Mouse (Mus musculus): ENCODE results near the gene Rab27a.
"Not testable (repeated sequence)": the region's sequence is repeated elsewhere in the genome, so short reads cannot be mapped to it uniquely, and the experiment has no call there.

The Rab27a gene

GRCm38 (mm10) chr9:73045204-73045603, 550 bp downstream of the Rab27a start:
- ATAC-seq (ENCODE audit: insufficient number of reproducible peaks, low FRiP score, low TSS enrichment), result no peak

DNA sequence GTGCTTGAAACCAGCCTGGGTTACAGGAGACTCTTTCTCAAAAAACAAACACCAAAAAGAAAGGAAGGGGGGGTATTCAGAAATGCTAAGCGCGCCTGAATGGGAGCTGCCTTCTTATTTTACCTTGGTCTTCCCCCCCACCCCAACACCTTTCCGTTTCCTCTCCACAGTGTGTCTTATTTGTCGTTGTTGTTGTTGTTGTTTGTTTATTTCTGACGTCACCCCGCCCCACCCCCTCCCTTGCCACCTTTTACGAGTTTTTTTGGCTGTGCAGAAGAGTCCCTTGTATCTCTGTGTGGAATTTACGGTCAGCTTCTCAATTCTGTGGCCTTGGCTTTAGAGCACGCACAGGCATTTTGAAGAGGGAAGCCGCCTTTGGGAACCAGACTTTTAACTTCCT, 1.1 kb downstream of the Rab27a start:
- ATAC-seq (ENCODE audit: insufficient number of reproducible peaks, low FRiP score, low TSS enrichment), result no peak

DNA sequence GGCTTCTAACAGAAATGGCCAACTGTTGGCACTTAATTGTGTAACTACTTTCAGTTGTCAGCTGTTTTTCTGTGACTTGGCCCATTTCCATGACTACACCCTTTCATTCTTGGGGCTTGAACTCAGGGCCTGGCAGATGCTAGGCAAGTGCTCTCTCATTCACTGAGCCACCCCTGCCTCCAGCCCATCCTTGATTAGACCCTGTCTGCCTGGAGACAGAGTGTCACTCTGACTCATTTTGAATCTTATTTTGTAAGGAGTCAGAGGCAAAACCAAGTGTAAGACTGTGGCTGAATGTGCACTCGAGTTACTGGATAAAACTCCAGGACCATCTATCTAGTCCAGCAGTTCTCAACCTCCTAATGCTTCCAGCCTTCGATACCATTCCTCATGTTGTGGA, 3.3 kb downstream of the Rab27a start:
- no peak for ATAC-seq (ENCODE audit: insufficient number of reproducible peaks, low FRiP score, low TSS enrichment)

DNA sequence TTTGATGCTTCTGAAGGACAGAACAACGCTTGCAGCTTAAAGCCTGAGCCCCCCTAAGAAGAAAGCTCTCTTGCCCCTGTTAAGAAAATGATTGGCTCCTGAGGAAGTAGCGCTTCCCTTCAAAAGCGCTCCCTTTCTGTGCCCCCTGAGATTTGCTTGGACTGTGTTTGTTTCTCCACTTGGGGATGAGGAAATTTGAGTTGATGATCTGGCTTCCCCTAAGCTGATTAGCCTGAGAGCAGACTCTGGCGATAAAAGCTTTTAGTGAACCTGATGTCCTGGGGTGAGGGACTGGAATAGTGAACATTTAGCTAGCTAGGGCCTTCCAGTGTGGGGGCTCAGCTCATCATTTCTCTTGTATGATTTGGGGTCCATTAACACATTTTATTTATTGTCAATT, 4.3 kb downstream of the Rab27a start:
- ATAC-seq (ENCODE audit: insufficient number of reproducible peaks, low FRiP score, low TSS enrichment), result no peak

GRCm38 (mm10) chr9:73049833-73050232, 5.2 kb downstream of the Rab27a start:
- no peak for ATAC-seq (ENCODE audit: insufficient number of reproducible peaks, low FRiP score, low TSS enrichment)

DNA sequence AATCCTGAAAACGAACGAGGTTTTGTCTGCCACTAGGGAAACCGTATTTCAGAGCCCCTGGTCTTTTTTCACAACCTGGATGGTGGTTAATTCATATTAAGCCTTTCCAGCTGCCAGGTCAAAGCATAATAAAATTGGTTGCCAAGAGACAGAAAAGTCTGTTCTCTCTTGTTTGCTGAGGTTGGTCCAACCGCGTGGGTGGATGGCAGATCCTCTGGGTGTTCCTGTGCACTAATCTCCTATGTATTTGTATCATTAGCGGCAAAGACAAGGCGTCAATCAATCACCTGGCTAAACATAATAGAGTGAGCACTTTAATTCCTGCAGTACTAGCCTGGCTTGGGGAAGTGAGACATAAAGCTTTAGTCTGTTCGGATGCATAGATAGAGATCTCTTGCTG, 6.0 kb downstream of the Rab27a start:
- ATAC-seq (ENCODE audit: insufficient number of reproducible peaks, low FRiP score, low TSS enrichment), result no peak

DNA sequence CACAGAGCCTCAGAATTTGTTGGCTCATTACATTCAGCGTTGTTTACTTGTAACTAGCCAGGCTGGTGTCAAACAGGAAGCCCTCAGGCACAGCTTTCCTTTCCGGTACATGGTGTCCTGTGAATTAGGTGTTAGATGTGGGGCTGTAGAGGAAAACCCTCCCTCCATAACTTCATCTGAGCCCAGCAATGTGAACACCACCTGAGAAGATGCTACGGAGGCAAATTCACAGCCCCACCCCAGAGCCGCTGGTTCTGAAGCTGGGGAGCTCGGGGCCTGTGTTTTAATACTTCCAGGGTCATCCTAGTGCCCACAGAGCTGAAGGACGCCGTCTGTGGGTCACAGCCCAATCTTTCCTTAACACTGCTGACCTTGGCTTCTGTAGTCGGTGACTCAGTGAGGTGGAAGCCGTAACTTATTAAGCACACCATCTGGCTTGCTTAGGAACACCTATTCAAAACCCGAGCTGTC, 10.8 kb downstream of the Rab27a start:
- 0 out of 2 replicates have a peak, but pooled peaks have one; percentile 20 for ATAC-seq (ENCODE audit: insufficient number of reproducible peaks, low FRiP score, low TSS enrichment)

DNA sequence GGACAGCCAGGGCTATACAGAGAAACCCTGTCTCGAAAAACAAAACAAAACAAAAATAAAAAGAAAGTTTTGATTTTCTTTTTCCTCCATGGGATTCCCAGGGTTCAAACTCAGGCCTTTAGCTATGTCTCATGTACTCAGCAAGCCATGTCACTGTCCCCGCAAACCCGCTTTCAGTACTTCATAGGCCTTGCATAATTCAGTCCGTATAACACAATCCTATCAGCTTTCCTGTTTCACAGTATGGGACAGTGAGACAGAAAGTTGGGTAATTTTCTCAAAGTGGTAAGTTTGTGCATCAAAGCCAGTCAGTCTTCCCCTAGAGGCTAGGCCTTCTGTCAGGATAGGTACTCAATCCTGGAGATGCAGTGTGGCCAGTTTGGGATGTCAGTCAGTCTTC, 14.6 kb downstream of the Rab27a start:
- no peak for ATAC-seq (ENCODE audit: insufficient number of reproducible peaks, low FRiP score, low TSS enrichment)

DNA sequence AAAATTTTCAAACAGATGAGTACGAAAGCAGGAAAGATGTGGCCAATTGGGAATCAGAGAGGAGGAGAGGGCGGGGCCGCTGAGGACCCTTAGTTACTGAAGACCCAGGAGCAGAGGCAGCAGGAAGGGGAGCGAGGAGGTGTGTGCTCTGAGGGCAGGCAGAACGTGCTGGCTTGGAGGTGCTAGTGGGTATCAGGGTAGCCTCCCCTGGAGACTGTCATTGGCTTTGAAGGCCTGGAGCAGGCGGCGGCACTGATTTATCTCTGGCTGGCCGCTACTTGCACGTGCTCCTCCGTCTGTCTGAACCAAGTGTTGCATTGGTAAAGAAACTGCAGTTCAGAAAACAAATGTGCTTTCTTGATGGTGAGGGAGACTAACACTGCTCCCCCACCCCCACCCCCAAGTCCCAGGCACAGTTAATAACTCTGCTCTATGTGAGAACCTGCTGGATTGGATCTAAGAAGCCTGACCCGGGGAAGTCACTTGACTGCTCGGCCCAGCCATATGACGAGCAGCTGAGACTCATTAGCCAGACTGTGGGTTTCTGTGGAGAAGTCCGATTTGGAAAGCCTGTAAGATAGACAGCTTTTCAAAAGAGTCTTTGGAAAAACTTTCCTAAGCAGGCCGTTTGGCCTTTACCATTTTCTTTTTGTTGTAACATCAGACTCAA, 19.1 kb downstream of the Rab27a start:
- ATAC-seq (ENCODE audit: insufficient number of reproducible peaks, low FRiP score, low TSS enrichment), result no peak

GRCm38 (mm10) chr9:73067086-73067485, 22.4 kb downstream of the Rab27a start:
- ATAC-seq (ENCODE audit: insufficient number of reproducible peaks, low FRiP score, low TSS enrichment), result no peak

GRCm38 (mm10) chr9:73068230-73068679, 23.6 kb downstream of the Rab27a start:
- no peak for ATAC-seq (ENCODE audit: insufficient number of reproducible peaks, low FRiP score, low TSS enrichment)

DNA sequence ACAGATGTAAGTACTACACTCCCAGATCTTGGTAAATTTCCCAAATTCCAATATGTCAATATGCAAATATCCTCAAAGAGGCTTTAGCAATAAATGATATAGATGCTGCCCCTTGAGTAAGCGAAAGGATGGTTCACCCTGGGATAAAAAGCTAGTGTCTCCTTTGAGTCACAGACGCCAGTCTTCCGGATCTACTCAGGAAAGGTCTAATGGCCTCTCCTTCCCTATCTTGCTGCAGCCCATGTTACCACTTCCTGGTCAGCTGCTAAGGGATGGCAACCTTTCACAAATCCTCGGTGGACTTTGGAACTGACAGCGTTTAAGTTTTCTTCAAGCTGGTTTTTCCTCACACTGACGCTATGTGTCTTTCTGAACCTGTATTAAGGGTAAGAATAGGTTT, 24.0 kb downstream of the Rab27a start:
- no peak for ATAC-seq (ENCODE audit: insufficient number of reproducible peaks, low FRiP score, low TSS enrichment)

GRCm38 (mm10) chr9:73070971-73071659, 26.5 kb downstream of the Rab27a start:
- ATAC-seq (ENCODE audit: insufficient number of reproducible peaks, low FRiP score, low TSS enrichment), result no peak

DNA sequence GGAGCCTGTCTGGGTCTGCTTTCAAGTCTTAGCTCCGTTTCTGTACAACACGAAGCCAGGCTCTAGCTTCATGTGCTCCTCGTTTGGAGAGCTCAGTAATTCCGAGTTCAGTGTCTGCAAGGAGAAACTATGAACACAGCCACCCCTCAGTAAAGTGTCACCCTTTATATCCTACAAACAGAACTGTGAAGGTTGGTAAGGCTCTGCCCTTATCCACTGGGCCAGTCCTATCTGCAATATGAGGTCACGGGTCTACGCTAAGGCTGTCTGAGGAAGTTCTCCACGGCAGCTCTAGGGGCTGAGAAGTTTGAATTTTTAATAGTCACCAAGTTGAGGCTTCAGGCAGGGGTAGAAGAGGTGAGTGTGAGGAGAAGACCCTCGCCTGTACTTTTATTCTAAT, 27.8 kb downstream of the Rab27a start:
- no peak for ATAC-seq (ENCODE audit: insufficient number of reproducible peaks, low FRiP score, low TSS enrichment)

DNA sequence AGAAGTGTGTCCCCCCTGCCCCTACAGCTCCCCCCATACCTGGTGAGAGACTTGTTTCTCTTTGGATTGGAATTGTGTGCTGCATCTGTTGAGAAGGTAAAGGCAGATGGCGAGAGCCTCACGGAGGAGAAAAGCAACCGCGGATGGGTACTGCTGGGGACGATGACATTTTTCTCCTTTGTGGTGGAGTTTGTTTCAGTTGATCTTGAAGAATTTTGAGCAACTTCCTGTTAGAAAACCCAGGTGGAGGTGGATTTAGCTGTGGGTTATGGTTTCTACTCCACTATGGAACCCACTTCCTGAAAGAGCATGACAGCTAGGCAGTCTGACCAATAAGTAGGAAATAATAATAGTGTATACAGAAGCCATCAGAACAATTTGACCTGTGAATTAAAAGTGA, 28.5 kb downstream of the Rab27a start:
- ATAC-seq (ENCODE audit: insufficient number of reproducible peaks, low FRiP score, low TSS enrichment), result no peak

- ATAC-seq (ENCODE audit: insufficient number of reproducible peaks, low FRiP score, low TSS enrichment), result not testable (repeated sequence)
These were observed 34.7 kb downstream of the Rab27a start for GRCm38 (mm10) chr9:73079349-73079748.

DNA sequence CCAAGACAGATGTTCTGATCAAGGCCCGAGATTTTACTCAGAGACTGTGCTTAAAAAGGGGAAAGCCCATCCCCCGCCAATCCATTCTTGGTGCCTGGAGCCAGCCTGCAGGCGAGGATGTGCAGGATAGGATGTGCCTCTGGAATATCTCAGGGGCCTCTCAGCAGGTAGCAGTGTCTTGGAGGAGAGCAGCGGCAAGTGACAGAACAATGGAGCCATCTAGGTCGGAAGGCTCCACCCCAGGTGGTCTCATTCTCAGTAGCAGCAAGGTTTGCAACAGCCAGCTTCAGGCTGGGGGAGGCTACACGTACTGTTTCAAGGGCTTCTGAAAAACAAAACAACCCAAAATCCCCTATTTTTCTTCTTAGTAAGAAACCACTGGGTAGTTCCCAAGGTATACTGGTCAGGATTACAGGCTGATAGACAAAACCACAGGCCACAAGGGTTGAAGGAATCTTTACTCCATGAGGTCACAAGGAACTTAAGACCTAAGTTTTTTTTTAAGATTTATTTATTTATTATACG, 35.2 kb downstream of the Rab27a start:
- no peak for ATAC-seq (ENCODE audit: insufficient number of reproducible peaks, low FRiP score, low TSS enrichment)

DNA sequence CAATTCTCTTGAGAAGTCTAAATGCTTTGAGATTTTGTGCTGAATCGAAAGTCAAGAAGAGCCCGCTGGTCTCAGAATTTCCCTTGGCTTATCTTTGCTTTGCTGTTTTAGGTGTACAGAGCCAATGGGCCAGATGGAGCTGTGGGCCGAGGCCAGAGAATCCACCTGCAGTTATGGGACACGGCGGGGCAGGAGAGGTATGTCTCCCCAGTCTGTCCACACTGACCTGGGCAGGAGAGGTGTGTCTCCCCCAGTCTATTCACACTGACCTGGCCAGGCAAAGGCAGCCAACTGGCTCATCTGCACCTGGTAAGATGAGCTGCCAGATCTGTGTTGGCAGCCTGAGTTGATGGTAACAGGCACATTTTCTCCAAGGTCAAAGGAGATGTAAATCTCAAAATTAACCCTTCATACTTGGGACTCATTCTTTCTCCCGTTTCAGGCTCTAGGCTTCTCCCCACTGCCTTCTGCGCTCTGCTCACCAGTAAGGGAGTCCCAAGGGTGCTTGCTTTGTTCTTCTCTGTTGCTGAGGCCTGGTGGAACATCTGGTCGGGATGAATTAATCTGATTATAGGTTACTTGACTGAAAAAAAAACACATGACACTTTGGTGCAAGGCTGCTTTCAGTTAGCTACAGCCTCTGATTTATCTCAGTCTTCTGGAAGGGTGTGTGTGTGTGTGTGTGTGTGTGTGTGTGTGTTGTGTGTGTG, 37.8 kb downstream of the Rab27a start:
- peak; percentile 98 for ATAC-seq (ENCODE audit: insufficient number of reproducible peaks, low FRiP score, low TSS enrichment)

DNA sequence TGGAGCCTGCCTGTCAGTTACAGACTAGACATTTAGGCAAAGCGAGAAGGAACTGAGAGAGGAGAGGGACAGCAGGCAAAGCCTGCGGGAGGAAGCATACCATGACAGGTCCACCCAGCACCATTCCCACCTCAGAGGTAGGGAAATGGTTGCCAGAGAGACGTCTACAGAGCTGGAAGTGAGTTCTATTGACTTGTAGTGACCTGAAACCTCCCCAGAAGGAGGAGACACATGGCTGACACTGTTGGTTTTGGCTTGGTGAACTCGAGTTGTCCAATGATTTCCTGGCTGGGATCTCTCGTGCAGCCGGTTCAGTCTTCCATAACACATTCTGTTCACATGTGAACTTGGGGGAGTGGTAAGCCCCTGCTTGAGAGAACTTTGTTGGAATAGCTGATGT, 39.3 kb downstream of the Rab27a start:
- no peak for ATAC-seq (ENCODE audit: insufficient number of reproducible peaks, low FRiP score, low TSS enrichment)

- no peak for ATAC-seq (ENCODE audit: insufficient number of reproducible peaks, low FRiP score, low TSS enrichment)
These were observed 41.2 kb downstream of the Rab27a start for GRCm38 (mm10) chr9:73085845-73086244.

DNA sequence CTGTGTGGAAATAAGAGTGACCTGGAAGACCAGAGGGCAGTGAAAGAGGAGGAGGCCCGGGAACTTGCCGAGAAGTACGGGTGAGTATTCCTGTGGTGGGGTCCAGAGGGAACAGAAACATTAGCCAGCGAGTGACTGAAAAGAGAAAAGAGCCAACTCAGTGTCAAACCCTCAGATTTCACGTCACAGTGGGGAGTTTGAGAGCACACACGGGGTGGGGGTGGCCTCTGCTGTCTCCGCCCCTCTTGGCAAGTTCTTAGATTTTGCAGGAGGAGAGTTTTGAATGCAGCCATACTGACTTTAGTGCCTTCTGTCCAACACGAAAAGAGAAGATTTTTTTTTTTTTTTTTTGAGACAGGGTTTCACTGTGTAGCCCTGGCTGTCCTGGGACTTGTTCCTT, 42.5 kb downstream of the Rab27a start:
- no peak for ATAC-seq (ENCODE audit: insufficient number of reproducible peaks, low FRiP score, low TSS enrichment)
